Mouse (Mus musculus): ENCODE measurements at regions not wholly inside any gene's neighbourhood (a gene's known extent, or its start where the extent isn't known, plus 50 kb on each side); places are given as distances from the start of the nearest gene placed in this dataset.

- no peak for DNase-seq (ENCODE audit: extremely low spot score, low read depth, low spot score)
Observed at GRCm38 (mm10) chr12:79969346-79970226, 143.2 kb downstream of the Zfp36l1 start.

GRCm38 (mm10) chr12:79968676-79969075 is 144.1 kb downstream of the Zfp36l1 start:
- DNase-seq (ENCODE audit: extremely low spot score, low read depth, low spot score), result no peak

- DNase-seq (ENCODE audit: extremely low spot score, low read depth, low spot score), result no peak
Observed at GRCm38 (mm10) chr12:79967491-79968255, 145.1 kb downstream of the Zfp36l1 start.

GRCm38 (mm10) chr12:79966621-79967490 is 146.0 kb downstream of the Zfp36l1 start:
- DNase-seq (ENCODE audit: extremely low spot score, low read depth, low spot score), result no peak

DNA sequence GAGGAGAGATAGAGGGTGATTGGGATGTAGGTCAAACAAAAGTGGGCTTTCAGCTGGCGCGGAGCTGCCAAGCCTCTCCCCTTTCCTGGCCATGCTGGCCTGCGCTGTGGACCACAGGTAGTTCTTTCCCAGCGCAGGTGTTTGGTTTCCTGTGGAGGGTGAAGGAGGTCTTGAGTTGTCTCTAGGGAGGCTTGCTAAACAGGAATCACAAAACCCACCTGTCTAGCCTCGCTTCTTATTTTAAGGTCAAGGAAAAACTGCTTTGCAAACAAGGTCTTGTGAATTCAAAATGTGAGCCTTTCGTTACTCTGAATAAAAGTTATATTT is 146.6 kb downstream of the Zfp36l1 start:
- no peak for DNase-seq (ENCODE audit: extremely low spot score, low read depth, low spot score)

DNA sequence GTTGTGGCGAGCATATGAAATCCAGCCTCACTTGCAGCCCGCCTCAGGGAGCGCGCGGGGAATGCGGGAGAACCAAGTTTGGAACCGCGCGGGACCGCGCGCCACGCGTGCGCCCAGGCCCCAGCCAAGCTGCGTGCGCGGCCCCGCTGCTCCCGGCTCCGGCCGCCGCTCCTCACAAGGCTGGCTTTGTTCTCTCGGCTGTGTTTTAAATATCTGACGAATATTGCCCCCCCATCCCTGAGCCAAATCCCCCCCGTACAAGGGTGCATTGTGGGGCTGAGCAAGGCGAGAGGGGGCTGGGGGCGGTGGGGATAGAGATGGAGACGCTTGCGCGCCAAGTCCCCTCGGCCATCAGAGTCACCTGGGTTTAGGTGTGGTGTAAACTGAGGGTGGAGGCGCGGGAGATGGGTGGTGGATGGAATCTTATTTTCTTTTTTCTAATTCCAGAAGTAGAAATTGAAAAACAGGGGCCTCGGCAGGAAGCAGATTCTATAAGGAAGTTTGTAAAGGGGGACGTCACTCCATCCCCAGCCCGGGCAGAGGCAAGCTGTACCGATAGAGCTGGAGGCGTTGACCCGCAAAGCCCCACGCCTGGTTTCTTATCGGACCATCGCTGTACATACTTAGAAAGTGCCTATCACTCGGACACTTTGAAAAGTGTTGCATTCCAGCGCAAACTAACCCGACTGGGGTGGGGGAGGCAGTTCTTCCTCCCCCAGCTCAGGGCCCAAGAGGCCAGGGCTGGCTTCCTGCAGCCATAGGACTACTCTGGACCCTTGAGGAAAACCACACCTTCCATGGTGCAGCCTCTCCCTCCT is 147.1 kb downstream of the Zfp36l1 start:
- DNase-seq (ENCODE audit: extremely low spot score, low read depth, low spot score), result no peak

DNA sequence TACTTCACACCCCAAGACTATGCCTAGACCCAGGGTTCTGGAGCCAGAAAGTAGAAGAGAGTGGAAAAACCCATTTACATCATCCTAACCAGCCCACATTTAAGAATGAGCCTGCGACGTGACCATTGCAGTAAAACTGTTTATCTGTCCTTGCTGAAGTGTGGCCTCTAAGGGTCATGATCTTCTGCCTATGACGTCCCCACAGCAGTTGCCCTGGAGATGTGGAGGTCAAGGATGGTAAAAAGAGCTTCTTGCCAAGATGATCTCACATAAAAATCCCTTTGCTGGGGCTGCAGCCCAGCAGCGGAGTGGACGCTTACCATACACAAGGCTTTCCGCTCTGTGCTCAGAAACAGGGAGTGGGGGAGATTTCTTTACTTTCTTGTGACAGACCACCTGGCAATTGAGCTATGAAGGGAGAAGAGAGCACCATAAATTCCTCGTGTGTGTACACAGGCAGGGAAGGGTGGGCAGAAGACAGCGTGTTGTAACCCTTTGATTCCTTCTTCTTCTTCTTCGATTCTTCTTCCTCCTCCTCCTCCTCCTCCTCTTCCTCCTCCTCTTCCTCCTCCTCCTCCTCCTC is 149.3 kb downstream of the Zfp36l1 start:
- no peak for DNase-seq (ENCODE audit: extremely low spot score, low read depth, low spot score)

DNA sequence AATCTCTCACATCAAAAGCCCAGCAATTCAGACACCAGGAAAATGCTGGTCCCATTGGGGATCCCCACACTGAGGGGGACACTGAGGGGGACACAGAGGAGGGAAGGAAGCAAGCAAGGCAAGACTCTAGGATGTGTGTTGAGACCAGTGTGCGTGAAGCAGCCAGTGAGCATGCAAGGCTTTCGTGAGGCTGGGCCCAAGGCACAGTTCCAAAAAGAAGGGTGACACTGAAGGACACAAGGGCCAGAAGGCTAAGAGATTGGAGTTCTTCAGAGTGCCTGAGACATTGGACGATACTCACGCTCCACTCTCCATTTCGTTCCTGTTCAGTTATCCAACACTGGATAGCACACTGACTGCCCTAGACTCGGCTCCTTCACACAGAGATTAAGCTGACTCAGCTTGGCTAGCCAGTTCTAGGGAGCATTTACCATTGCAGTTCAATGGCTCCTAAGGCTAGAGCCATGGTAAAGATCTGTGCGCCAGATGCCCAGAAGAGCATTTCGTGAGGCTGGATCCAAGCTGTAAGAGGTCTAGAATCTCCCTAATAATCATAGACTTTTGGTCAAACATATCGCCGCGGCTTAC is 150.1 kb downstream of the Zfp36l1 start:
- DNase-seq (ENCODE audit: extremely low spot score, low read depth, low spot score), result no peak

DNA sequence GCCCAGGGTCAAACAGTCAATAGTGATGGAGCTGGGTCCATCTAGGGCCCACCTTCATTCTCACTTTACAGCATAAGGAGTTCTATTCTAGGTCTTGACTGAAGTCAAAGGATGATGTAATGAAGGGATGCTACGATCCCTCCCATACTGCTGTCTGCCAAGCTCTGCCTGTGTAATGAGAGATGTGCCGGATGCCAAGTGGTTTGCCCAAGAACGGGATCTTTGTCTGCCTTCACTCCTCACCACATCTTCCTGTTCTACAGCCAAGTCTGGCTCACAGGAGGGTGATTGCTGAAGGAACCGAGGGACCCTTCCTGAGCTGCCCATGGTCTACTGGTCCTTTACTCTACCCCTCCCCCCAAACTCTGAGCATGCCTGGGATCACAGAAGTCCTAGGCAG is 150.9 kb downstream of the Zfp36l1 start:
- no peak for DNase-seq (ENCODE audit: extremely low spot score, low read depth, low spot score)

GRCm38 (mm10) chr12:79961076-79961475 is 151.7 kb downstream of the Zfp36l1 start:
- no peak for DNase-seq (ENCODE audit: extremely low spot score, low read depth, low spot score)

GRCm38 (mm10) chr12:79960446-79960845 is 152.4 kb downstream of the Zfp36l1 start:
- no peak for DNase-seq (ENCODE audit: extremely low spot score, low read depth, low spot score)

DNA sequence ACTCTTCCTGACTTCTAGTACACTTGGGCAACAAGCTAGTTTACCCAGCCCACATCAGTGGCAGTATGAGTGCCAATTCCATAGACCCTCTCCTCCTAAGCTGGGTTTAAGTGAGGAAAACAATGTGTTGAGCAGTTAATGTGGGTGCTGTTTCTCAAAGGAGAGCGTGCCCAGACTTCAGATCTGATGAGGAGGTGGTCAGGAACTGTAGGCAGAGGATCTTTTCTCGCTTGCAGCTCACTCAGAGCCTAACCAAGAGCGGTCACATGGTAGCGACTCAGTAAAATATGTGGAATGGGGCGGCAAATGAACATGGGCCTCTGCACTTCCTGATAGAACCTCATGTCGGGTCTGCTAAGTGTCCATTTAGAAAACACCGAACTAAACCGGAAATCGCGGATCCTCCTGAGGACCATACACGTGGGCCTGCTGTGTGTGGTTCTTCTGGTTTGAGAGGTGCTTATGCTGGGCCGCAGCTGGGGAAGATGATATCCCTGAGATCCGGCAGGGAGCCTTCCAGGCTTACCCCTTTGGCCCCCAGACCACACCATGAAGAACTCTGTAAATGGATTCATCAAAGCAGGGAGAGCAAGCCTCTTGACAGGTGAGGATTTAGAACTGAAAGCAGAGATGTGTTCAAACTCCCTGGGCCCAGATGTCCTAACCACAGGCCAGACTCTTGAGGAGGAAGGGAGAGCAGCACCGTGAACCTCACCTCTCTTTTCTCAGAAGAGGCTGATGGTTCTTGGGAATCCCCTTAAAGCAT is 153.1 kb downstream of the Zfp36l1 start:
- DNase-seq (ENCODE audit: extremely low spot score, low read depth, low spot score), result no peak

DNA sequence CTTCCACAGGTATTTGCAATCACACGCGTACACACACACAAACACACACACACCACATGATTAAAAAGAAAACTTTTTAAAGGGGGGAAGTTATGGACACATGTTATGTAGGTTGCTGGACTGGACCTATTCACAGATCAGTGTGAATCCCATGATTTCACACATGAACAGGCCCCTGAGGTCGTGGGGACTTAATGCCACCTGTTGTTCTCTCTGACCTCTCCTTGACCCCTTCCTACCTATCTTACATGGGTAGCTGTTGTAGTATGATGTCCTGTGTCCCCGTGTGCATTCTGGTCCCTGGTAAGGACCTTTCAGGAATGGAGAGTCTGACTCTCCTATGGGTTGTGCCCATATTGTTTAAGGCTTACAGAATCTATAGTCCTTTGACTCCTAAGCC is 155.6 kb downstream of the Zfp36l1 start:
- no peak for DNase-seq (ENCODE audit: extremely low spot score, low read depth, low spot score)

- DNase-seq (ENCODE audit: extremely low spot score, low read depth, low spot score), result no peak
Observed at GRCm38 (mm10) chr12:79956351-79956750, 156.5 kb downstream of the Zfp36l1 start.

GRCm38 (mm10) chr12:79955501-79955900 is 157.3 kb downstream of the Zfp36l1 start:
- DNase-seq (ENCODE audit: extremely low spot score, low read depth, low spot score), result no peak

DNA sequence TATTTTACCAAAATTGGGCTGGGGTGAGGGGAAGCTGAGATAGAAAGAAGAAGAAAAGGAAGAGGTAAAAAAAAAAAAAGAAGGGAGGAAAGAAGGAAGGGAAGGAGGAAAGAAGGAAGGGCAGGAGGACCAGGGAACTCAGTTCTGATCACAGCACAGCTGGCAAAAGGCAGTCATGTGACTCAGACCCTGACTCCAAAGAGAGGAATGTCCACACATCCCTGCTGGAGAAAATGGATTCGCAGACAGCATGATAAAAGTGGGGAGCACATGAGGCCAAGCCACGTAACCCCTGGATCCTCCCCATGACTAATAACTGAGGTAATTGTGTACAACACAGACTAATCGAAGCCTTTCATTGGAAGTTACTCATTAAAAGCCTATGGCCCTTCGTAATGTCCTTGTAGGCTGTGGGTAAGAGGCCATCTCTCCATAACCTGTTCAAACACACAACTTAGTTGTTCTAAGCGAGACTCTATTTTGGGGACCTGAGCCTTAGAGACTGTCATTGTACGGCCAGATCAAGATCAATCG is 162.2 kb downstream of the Zfp36l1 start:
- no peak for DNase-seq (ENCODE audit: extremely low spot score, low read depth, low spot score)

DNA sequence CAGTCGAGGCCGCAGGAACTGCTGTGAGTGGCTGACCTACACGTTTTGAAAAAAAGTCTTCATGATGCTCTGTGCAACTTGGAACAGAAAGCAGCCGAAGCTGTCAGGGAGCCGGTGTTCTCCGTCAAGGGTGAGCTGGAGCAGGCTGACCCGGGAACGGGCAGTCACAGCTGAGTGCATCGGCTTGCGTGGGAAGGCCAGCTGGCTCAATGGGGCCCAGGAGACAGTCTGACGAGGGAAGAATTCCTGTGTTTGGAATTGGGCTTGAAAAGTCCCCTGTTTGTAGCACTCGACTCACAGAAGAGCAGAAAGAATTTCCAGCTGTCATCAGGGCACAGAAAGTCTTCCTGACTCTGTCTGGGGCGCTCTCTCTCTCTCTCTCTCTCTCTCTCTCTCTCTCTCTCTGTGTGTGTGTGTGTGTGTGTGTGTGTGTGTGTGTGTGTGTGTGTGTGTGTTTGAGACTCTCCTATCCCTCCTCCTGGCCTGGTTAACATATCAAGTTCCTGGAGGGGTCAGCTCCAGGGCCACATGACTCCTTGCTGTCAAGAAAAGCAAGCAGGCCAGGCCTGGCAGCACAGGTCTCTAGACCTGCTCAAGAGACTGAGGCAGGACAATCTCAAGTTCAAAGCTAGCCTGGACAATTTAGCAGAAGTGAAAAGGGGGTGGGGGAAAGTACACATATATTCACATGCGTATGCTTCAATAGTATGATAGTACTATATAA is 163.6 kb downstream of the Zfp36l1 start:
- no peak for DNase-seq (ENCODE audit: extremely low spot score, low read depth, low spot score)

- DNase-seq (ENCODE audit: extremely low spot score, low read depth, low spot score), result no peak
Observed at GRCm38 (mm10) chr12:79947574-79947973, 165.2 kb downstream of the Zfp36l1 start.

Data from hindlimb bud, embryonic 11.5 days (tissue).